Mouse (Mus musculus): Measurements from ENCODE around the gene Pcnx.
"Not testable (repeated sequence)": the region's sequence is repeated elsewhere in the genome, so short reads cannot be mapped to it uniquely, and the experiment has no call there.

Gene Pcnx

GRCm38 (mm10) chr12:81950016-81950415, 90.2 kb downstream of the Pcnx start:
- no peak for DNase-seq (ENCODE audit: low read depth, low spot score)

- no peak for DNase-seq (ENCODE audit: low read depth, low spot score)
These were observed 98.5 kb downstream of the Pcnx start for GRCm38 (mm10) chr12:81958351-81958750.

- no peak for DNase-seq (ENCODE audit: low read depth, low spot score)
These were observed 105.6 kb downstream of the Pcnx start for GRCm38 (mm10) chr12:81965416-81965815.

- peak; percentile 9 for DNase-seq (ENCODE audit: low read depth, low spot score)
These were observed 111.4 kb downstream of the Pcnx start for GRCm38 (mm10) chr12:81971042-81971883.

- no peak for DNase-seq (ENCODE audit: low read depth, low spot score)
These were observed 112.1 kb downstream of the Pcnx start for GRCm38 (mm10) chr12:81971884-81972362.

- DNase-seq (ENCODE audit: low read depth, low spot score): no peak
These were observed 115.0 kb downstream of the Pcnx start for GRCm38 (mm10) chr12:81974806-81975205.

- DNase-seq (ENCODE audit: low read depth, low spot score): no peak
These were observed 117.5 kb downstream of the Pcnx start for GRCm38 (mm10) chr12:81977346-81977745.

- no peak for DNase-seq (ENCODE audit: low read depth, low spot score)
These were observed 119.5 kb downstream of the Pcnx start for GRCm38 (mm10) chr12:81979312-81979711.

- DNase-seq (ENCODE audit: low read depth, low spot score): no peak
These were observed 132.3 kb downstream of the Pcnx start for GRCm38 (mm10) chr12:81992106-81992505.

- DNase-seq (ENCODE audit: low read depth, low spot score): no peak
These were observed 133.2 kb downstream of the Pcnx start for GRCm38 (mm10) chr12:81992996-81993395.

GRCm38 (mm10) chr12:81994911-81995667, 135.3 kb downstream of the Pcnx start:
- DNase-seq (ENCODE audit: low read depth, low spot score): no peak

GRCm38 (mm10) chr12:81996679-81997362, 137.0 kb downstream of the Pcnx start:
- no peak for DNase-seq (ENCODE audit: low read depth, low spot score)

GRCm38 (mm10) chr12:81997497-81997896, 137.7 kb downstream of the Pcnx start:
- no peak for DNase-seq (ENCODE audit: low read depth, low spot score)

GRCm38 (mm10) chr12:82002697-82003096, 142.9 kb downstream of the Pcnx start:
- DNase-seq (ENCODE audit: low read depth, low spot score): not testable (repeated sequence)

GRCm38 (mm10) chr12:82025901-82026633, 166.2 kb downstream of the Pcnx start:
- not testable (repeated sequence) for DNase-seq (ENCODE audit: low read depth, low spot score)

- not testable (repeated sequence) for DNase-seq (ENCODE audit: low read depth, low spot score)
These were observed 173.7 kb downstream of the Pcnx start for GRCm38 (mm10) chr12:82033524-82033923.

GRCm38 (mm10) chr12:82033973-82034372, 174.2 kb downstream of the Pcnx start:
- DNase-seq (ENCODE audit: low read depth, low spot score): not testable (repeated sequence)

- not testable (repeated sequence) for DNase-seq (ENCODE audit: low read depth, low spot score)
These were observed 184.3 kb downstream of the Pcnx start for GRCm38 (mm10) chr12:82044078-82044477.
